Mouse (Mus musculus): ENCODE data around the gene Ick.

Gene Ick

GRCm38 (mm10) chr9:78103965-78104560, 4.9 kb upstream of the Ick start:
- DNase-seq (ENCODE audit: extremely low spot score, low read depth, low spot score): no peak

DNA sequence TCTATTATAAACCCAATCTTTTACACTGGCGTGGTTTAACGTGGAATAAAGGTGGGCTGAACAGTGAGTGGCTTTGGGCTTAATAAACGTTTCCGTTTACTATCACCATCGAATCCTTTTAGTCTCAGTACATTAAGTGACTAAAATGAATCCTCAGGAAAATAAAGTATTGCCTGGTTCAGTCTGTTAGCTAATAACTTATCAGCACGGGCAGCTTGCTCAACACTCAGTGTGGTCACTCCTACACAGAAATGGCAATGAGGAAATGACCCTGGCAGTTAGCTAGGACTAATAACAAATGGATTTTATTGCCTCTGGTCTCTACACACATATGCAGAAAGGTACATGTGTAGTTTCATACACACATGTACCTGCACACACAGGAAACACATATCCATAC, 4.0 kb upstream of the Ick start:
- DNase-seq (ENCODE audit: extremely low spot score, low read depth, low spot score): no peak

GRCm38 (mm10) chr9:78105501-78105932, 3.5 kb upstream of the Ick start:
- no peak for DNase-seq (ENCODE audit: extremely low spot score, low read depth, low spot score)

DNA sequence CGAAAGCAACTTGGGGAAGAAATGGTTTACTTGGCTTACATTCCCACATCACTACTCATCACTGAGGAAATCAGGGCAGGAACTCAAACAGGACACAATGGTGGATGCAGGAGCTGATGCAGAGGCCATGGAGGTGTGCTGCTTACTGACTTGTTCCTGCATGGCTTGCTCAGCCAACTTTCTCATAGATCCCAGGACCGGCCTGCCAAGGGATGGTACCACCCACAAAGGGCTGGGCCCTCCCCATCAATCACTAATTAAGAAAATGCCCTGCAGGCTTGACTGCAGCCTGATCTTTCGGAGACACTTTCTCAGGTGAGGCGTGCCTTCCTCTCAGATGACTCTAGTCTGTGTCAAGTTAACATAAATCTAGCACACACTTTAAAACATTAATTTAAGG, 2.2 kb upstream of the Ick start:
- no peak for DNase-seq (ENCODE audit: extremely low spot score, low read depth, low spot score)

GRCm38 (mm10) chr9:78107582-78107911, 1.4 kb upstream of the Ick start:
- no peak for DNase-seq (ENCODE audit: extremely low spot score, low read depth, low spot score)

DNA sequence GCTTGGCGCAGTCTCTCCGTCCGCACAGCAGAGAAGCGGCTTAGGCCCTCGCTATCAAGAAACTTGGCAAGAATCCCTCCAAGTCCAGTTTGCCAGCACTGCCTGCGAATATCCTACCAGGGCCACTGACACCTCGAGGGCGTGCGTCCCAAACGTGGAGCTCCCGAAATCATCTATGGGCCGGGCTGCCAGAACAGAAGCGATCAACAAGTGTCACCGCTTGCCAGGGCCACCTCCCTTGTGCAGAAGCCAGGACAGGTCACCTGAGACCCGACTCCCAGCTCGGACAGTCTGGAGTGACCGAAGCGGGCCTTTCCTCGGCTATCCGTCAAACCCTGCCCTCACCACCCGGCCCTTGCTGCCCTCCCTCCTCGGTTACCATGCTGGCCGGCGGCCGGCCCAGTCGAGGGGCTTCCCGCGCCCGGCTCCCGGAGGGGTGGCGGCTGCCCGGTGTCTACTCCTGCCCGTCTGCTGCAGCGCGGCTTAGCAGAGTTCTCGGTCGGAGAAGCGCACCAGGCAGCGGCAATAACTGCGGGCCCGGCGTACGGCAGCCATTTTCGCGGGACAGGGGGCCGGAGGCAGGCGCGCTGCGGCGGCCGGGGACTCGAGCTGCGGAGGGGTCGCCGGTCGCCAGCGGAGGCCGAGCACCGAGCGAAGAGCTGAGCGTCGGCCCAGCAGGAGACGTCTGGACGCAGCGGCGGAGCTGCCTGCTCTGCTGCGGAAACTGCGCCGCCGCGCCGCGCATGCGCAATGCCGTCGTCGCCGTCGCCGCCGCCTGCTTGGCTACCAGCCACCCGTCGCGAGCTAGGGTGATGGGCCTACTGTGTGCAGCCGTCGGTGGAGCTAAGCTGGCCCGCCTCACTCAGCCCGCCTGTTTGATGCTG, 838 bp upstream of the Ick start:
- DNase-seq (ENCODE audit: extremely low spot score, low read depth, low spot score): no peak

DNA sequence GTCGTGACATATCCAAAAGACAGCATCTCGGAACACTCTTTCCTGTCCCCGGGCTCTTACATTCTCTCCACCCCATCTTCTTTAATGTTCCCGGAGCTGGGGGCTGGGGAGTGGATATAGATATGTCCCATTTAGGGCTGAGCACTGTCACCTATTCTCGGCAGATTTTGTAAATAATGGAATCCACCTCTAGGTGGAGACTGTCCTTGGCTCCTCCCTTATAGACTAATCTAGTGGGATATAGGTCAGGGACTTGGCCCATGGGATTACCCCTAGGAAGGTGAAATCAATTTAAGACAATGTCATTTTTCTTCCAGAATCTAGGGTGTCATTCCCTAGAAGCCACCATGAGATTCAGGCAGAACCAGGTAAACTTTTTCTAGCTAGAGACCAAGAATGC, 664 bp downstream of the Ick start:
- no peak for DNase-seq (ENCODE audit: extremely low spot score, low read depth, low spot score)

DNA sequence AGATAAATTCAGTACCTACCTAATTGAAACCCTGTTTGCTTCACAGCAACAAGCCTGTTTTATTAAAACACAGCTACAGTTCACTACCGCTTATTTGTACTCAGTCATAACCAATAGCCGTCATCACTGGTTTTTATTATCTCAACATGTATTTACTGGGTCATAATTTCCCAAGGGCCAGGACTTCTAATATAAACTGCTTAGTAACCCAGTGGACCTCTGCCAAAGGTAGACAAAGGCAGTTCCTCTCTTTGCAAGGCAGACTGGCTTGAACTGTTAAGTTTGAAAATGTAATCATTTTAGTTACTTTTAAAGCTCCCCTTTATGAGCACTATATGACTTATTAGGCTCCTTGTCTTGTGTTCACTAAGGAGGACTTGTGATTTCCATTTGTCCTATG, 2.5 kb downstream of the Ick start:
- no peak for DNase-seq (ENCODE audit: extremely low spot score, low read depth, low spot score)

- DNase-seq (ENCODE audit: extremely low spot score, low read depth, low spot score): no peak
Measured at GRCm38 (mm10) chr9:78112770-78113537, 4.0 kb downstream of the Ick start.

- DNase-seq (ENCODE audit: extremely low spot score, low read depth, low spot score): no peak
Measured at GRCm38 (mm10) chr9:78113538-78113885, 4.5 kb downstream of the Ick start.

- no peak for DNase-seq (ENCODE audit: extremely low spot score, low read depth, low spot score)
Measured at GRCm38 (mm10) chr9:78115746-78116145, 6.8 kb downstream of the Ick start.

GRCm38 (mm10) chr9:78117690-78118089, 8.7 kb downstream of the Ick start:
- DNase-seq (ENCODE audit: extremely low spot score, low read depth, low spot score): no peak

DNA sequence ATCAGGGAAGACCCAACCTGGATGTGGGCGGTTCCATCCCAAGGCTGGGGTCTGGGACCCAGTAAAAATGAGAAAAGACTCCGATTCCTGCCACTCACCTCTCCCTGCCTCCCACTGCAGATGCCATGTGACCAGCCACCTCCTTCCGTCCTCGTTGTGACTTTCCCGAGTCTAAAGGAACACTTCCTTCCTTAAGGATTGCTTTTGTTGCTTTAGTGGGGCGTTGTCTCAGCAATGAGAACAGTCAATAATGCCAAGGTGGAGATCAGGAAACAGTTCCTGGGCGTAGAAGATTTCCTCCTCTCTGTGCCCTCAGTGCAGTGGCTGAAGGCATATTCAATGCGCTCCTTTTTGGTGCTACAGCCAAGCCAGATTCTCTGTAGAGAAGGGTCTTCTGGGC, 12.4 kb downstream of the Ick start:
- no peak for DNase-seq (ENCODE audit: extremely low spot score, low read depth, low spot score)

GRCm38 (mm10) chr9:78121985-78122384, 13.0 kb downstream of the Ick start:
- no peak for DNase-seq (ENCODE audit: extremely low spot score, low read depth, low spot score)

GRCm38 (mm10) chr9:78122939-78123712, 14.1 kb downstream of the Ick start:
- no peak for DNase-seq (ENCODE audit: extremely low spot score, low read depth, low spot score)

DNA sequence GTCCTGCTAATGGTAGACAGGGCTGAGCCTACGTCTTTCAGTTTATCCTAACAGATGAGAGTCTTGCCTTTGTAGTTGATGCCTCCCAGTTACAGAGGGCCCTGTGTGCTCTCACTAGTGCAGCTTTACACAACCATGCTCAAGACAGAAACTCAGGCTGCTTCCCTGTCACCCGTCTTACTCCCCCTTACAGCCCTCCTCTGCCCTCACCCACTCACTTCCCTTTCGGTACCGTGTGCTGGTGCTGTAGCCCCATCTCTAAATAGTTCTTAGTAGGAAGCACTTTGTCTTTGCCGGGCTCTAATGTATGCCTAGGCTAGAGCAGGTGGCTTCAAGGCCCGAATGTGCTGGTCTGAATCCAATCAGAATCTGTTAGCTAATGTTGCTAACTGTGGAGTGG, 15.3 kb downstream of the Ick start:
- DNase-seq (ENCODE audit: extremely low spot score, low read depth, low spot score): no peak

- DNase-seq (ENCODE audit: extremely low spot score, low read depth, low spot score): no peak
Measured at GRCm38 (mm10) chr9:78126007-78126406, 17.0 kb downstream of the Ick start.

- DNase-seq (ENCODE audit: extremely low spot score, low read depth, low spot score): no peak
Measured at GRCm38 (mm10) chr9:78126643-78127042, 17.7 kb downstream of the Ick start.

DNA sequence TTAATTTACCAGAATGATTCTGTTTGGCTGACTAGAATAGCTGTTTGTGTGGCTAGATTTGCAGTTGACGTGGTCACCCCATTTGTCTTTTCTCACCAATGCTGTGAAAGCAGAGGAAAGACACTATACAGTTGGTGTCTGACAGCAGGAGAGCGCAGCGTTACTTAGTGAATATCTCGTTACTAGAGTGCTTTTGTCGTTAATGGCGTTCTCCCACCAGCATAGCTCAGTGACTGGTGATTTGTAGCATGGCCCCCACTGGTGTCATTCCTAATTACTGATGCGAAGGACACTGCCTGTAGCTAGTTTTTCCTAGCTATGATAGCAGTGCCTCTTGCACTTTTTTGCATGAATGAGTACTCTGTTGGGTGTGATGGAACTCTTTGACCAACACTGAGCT, 26.7 kb downstream of the Ick start:
- no peak for DNase-seq (ENCODE audit: extremely low spot score, low read depth, low spot score)

DNA sequence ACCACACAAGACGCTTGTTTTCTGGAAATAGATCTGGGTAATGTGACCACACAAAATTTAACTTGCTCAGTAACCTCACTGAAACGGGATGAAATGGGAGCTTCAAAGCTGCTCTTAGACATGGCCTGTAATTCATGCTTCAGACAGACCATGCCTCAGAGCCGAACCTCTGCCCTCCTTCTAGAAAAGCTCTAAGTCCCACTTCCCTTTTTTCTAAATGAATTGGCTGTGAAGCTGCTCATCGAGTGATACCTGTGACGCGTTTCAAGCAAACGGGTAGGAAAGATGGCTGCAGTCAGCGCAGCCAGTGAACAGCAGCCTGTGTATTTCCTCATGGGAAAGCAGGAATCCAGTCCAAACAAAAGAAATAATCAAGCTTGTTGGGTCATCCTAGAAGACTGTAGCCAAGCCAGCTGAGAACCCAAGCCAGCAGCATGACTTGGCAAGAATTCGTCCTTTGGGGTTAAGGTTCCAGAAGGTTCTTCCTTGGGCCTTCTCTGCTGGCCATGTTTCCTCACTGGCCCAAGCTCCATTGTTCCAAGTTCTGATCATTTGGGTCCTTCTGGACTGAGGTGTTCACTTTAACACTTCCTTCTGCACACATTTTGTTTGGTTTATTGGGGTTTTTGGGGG, 29.2 kb downstream of the Ick start:
- DNase-seq (ENCODE audit: extremely low spot score, low read depth, low spot score): no peak

- DNase-seq (ENCODE audit: extremely low spot score, low read depth, low spot score): no peak
Measured at GRCm38 (mm10) chr9:78139463-78139862, 30.5 kb downstream of the Ick start.

Measured in hindlimb bud, embryonic 11.5 days (tissue).